Mouse (Mus musculus) cerebellum, adult (tissue): ENCODE data around the gene Arhgap21.

ENCODE experiments used
- ATAC-seq: cut with Nextera tagmentation; 2 replicates; pipeline ENCODE4 v1.9.2; 2017; ENCODE audit warnings: mild to moderate bottlenecking, moderate library complexity, mixed read lengths; ENCODE audit not compliant: insufficient number of reproducible peaks, low FRiP score, low TSS enrichment

Arhgap21 gene

GRCm38 (mm10) chr2:20813986-20814385 lies 154.7 kb downstream of the Arhgap21 start:
- no peak for ATAC-seq

- no peak for ATAC-seq
Observed at GRCm38 (mm10) chr2:20811506-20811905, 157.2 kb downstream of the Arhgap21 start.

GRCm38 (mm10) chr2:20801236-20801890 lies 167.3 kb downstream of the Arhgap21 start:
- no peak for ATAC-seq
